Mouse (Mus musculus): ENCODE results near the gene Trpc4ap.

Gene Trpc4ap

DNA sequence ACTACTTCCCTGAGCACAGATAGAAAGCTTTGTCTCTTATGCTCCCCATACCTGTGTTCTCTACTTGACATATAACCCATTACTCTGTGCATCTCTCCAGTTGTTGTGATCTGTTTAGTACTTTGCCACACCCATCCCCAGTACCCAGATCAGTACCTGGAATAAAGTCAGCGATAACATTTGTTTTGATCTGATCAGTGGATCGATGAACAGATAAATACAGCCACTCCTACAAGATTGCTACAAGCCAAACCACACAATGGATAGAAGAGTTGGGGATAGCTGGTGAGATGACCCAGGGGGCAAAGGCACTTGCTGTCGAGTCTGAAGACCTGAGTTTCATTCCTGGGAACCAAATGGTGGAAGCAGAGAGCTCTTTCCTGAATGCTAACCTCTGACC lies 3.1 kb upstream of the Trpc4ap start:
- no peak for DNase-seq (ENCODE audit: extremely low read depth, insufficient read length, low spot score)

DNA sequence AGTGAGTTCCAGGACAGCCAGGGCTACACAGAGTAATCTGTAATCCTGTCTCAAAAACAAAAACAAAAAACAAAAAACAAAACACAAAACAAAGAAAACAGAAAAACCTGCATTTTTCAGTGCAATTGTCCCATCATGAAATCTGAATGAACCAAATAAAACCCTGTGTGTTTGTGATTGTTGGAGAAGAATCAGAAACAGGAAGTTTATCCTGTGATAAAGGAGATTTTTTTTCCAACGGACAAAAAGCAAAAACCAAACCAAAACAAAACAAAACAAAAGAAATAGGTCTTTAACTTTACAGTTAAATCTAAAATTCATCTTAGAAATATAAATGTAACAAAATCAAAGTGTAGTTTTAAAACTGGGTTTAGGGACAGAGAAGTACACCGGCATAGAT lies 2.4 kb upstream of the Trpc4ap start:
- DNase-seq (ENCODE audit: extremely low read depth, insufficient read length, low spot score): no peak

- peak; percentile 25 for DNase-seq (ENCODE audit: extremely low read depth, insufficient read length, low spot score)
Measured at GRCm38 (mm10) chr2:155693136-155693535, 952 bp upstream of the Trpc4ap start.

DNA sequence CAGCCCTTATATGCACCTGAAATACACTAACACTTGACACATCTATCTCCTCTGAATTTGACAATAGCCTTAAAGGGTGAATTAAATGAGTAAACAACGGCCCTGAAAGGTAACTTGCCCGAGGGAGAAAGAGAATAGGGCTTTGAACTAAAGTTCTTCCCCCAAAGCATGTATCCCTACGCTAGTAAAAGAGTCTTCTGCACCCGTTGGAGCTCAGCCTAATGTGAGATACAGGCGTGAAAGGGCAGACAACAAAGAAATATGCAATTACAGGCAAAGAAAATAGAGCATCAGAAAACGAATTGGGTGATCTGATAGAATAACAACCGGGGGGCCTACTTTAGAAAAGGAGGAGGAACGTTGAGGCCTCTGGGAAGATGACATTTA lies 855 bp downstream of the Trpc4ap start:
- no peak for DNase-seq (ENCODE audit: extremely low read depth, insufficient read length, low spot score)

GRCm38 (mm10) chr2:155689211-155689610 lies 3.0 kb downstream of the Trpc4ap start:
- peak; percentile 26 for DNase-seq (ENCODE audit: extremely low read depth, insufficient read length, low spot score)

- no peak for DNase-seq (ENCODE audit: extremely low read depth, insufficient read length, low spot score)
Measured at GRCm38 (mm10) chr2:155687746-155688145, 4.4 kb downstream of the Trpc4ap start.

GRCm38 (mm10) chr2:155686572-155686971 lies 5.6 kb downstream of the Trpc4ap start:
- DNase-seq (ENCODE audit: extremely low read depth, insufficient read length, low spot score): no peak

- DNase-seq (ENCODE audit: extremely low read depth, insufficient read length, low spot score): no peak
Measured at GRCm38 (mm10) chr2:155683821-155684220, 8.4 kb downstream of the Trpc4ap start.

DNA sequence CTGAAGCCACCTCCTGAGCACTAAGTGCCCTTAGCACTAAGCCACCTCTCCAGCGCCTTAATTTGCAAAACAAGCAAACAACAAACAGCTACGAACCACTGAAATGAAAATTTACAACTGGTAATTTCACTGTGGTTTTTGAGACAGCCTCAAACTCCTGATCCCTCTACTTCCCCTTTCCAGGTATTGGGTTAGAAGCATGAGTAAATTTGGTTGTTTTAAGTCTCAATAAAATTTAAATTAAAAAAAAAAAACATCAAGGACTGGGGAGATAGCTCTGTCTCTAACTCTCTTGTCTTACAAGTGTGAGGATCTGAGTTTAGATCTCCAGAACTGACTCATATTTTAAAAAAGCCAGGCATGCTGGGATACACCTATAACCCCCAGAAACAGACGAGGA lies 9.0 kb downstream of the Trpc4ap start:
- DNase-seq (ENCODE audit: extremely low read depth, insufficient read length, low spot score): no peak

- peak; percentile 46 for DNase-seq (ENCODE audit: extremely low read depth, insufficient read length, low spot score)
Measured at GRCm38 (mm10) chr2:155681874-155682273, 10.3 kb downstream of the Trpc4ap start.

DNA sequence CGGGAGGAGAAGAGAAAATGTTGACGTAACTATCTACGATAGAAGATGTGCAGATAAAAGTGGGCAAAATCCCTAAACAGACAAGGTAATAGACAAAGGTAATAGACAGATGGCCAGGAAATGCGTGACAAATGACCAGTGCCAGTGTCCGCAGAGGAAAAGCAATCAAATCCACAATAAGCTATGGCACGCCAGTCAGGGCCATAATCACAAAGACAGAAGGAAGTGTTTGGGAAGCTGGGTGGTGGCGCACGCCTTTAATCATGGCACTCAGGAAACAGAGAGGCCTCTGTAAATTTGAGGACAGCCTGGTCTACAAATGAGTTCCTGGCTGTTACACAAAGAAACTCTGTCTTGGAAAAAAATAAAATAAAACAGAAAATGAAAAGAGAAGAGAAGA lies 11.0 kb downstream of the Trpc4ap start:
- DNase-seq (ENCODE audit: extremely low read depth, insufficient read length, low spot score): no peak

DNA sequence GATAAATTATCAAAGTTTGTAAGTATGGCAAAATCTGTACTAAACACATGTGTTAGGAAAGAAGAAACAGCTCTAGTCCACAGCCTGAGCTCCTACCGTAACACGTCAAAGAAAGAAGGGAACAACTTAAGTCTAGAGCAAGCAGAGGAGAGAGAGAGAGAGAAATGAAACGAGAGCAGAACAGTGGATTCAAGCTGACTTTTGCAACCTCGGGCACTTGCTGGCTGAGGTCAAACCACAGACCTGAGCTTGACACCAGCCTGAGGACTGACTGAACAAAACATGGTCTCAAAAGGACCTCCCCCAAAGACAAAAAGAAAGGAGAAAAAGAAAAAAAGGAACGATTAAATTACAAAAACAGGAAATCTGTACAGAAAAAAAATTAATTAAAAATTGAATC lies 11.6 kb downstream of the Trpc4ap start:
- no peak for DNase-seq (ENCODE audit: extremely low read depth, insufficient read length, low spot score)

- no peak for DNase-seq (ENCODE audit: extremely low read depth, insufficient read length, low spot score)
Measured at GRCm38 (mm10) chr2:155679586-155680110, 12.5 kb downstream of the Trpc4ap start.

- no peak for DNase-seq (ENCODE audit: extremely low read depth, insufficient read length, low spot score)
Measured at GRCm38 (mm10) chr2:155675118-155675517, 17.1 kb downstream of the Trpc4ap start.

DNA sequence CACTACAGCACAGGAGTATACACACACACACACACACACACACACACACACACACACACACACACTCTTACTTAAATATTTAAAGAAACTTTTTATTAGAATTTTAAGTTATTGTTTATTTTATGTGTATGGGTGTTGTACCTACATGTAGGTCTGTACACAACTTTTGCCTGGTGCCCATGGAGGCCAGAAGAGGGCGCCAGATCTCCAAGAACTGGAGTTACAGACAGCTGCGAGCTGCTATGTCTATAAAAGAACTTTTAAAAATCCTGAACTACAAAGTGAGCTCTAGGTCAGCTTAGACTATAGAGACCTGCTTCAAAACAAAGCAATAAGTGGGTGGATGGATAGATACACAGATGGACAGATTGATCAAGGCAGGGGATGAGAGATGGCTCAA lies 18.6 kb downstream of the Trpc4ap start:
- DNase-seq (ENCODE audit: extremely low read depth, insufficient read length, low spot score): peak; percentile 39

GRCm38 (mm10) chr2:155671236-155671635 lies 20.9 kb downstream of the Trpc4ap start:
- no peak for DNase-seq (ENCODE audit: extremely low read depth, insufficient read length, low spot score)

GRCm38 (mm10) chr2:155668461-155668860 lies 23.7 kb downstream of the Trpc4ap start:
- no peak for DNase-seq (ENCODE audit: extremely low read depth, insufficient read length, low spot score)

DNA sequence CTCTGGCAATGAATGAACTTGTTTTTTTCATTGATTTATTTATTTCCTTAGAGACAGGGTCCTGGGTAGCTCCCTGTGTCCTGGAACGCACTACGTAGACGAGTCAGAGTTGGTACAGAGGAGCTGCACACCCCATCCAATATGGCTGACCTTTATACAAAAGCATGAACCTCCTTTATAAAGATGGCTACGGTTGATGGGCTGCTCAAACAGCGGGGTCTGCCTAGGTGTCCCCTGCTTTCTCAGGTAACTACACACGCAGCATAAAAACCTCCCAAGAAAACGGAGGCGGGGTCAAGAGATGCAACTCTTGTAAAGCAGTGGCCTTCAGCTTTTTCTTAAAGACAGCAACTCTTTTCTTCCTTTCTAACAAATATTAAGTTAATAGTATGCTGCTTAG lies 24.3 kb downstream of the Trpc4ap start:
- DNase-seq (ENCODE audit: extremely low read depth, insufficient read length, low spot score): no peak

- no peak for DNase-seq (ENCODE audit: extremely low read depth, insufficient read length, low spot score)
Measured at GRCm38 (mm10) chr2:155663910-155664460, 28.2 kb downstream of the Trpc4ap start.

- no peak for DNase-seq (ENCODE audit: extremely low read depth, insufficient read length, low spot score)
Measured at GRCm38 (mm10) chr2:155663097-155663496, 29.1 kb downstream of the Trpc4ap start.

DNA sequence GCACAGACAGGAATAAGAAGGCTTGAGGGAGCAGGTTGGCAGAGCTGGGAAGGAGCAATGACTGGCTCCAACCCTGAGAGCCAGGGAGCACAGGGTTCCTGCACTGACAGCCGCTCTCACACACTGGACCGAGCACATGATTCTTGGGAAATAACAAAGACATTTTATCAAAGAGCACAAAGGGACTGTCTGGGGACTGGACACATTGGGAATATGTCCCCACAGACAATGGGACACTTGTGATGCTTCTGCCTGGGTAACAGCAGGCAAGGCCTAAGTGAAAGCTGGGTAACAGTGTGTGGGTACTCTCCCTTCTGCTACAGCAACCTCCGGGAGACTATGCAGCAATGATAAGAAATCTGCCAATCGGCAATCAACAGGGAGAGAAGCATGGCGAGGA lies 29.8 kb downstream of the Trpc4ap start:
- no peak for DNase-seq (ENCODE audit: extremely low read depth, insufficient read length, low spot score)

DNA sequence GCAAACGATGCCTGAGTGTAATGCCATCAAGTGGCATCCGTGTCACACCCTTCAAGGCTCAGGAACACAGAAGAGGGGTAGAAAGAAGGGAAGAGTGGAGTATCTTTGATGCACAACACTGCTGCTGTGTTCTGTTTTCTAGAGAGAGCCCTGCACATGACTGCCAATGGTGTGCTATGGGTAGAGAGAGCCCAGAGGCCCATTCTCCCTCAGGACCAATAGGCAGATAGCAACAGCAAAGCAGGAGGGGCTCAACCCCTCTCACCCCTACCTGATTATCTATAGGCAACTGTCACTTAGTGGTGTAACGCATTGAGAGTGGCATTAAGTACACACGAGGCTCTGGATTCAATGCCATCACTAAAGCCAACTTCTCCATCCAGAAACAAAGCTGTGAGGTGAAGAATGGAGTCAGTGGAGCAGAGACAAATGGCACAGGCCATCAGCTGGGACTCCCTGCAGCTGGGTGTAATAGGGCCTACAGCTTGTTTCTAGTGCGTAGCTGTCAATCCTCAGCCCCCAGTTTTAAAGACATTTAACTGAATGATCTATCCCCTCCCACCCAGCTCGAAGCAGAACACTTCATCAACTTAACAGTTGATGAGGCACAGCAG lies 36.3 kb downstream of the Trpc4ap start:
- no peak for DNase-seq (ENCODE audit: extremely low read depth, insufficient read length, low spot score)

- DNase-seq (ENCODE audit: extremely low read depth, insufficient read length, low spot score): no peak
Measured at GRCm38 (mm10) chr2:155652618-155653017, 39.6 kb downstream of the Trpc4ap start.

Data from 3134 (cell line).